Mouse (Mus musculus) lung, embryonic 14.5 days (tissue): ENCODE data around the gene Zfp37. TPM values are rescaled to one million over a fixed set of nuclear protein-coding genes. Genes with fewer than 3 reads are reported as not detected.
"Not testable (repeated sequence)": the region's sequence is repeated elsewhere in the genome, so short reads cannot be mapped to it uniquely, and the experiment has no call there.

Experiments used
- ATAC-seq: fragments of 200-750 bp; cut with Nextera tagmentation; 2 replicates; pipeline ENCODE4 v1.8.0; 2017; ENCODE audit warnings: mild to moderate bottlenecking, moderate TSS enrichment, moderate library complexity; ENCODE audit not compliant: insufficient read depth
- DNase-seq: peaks from one replicate; pipeline ENCODE4 v3.0.0-alpha.2; 2015
- H3K27ac ChIP-seq: fragments of 300-500 bp; sonication (generic); 2 replicates; pipeline ENCODE4 v1.5.1; 2014; ENCODE audit warnings: low read depth, mild to moderate bottlenecking, moderate library complexity
- H3K27me3 ChIP-seq: fragments of 300-500 bp; sonication (generic); 2 replicates; pipeline ENCODE4 v1.6.1; 2014; ENCODE audit warnings: low read length, control low read depth; ENCODE audit not compliant: insufficient read depth
- H3K36me3 ChIP-seq: fragments of 300-500 bp; sonication (generic); 2 replicates; pipeline ENCODE4 v1.6.1; 2014; ENCODE audit warnings: control low read depth; ENCODE audit not compliant: insufficient read depth
- H3K4me1 ChIP-seq: fragments of 300-500 bp; sonication (generic); 2 replicates; pipeline ENCODE4 v1.6.1; 2014; ENCODE audit warnings: antibody characterized with exemption, control low read depth; ENCODE audit not compliant: insufficient read depth
- H3K4me2 ChIP-seq: fragments of 300-500 bp; sonication (generic); 2 replicates; pipeline ENCODE4 v1.6.1; 2014; ENCODE audit warnings: mild to moderate bottlenecking
- H3K4me3 ChIP-seq: fragments of 300-500 bp; sonication (generic); 2 replicates; pipeline ENCODE4 v1.5.1; 2014; ENCODE audit warnings: low read depth, low read length
- H3K9ac ChIP-seq: fragments of 300-500 bp; sonication (generic); 2 replicates; pipeline ENCODE4 v1.6.1; 2014
- H3K9me3 ChIP-seq: fragments of 300-500 bp; sonication (generic); 2 replicates; pipeline ENCODE4 v1.6.1; 2016; ENCODE audit warnings: low read depth, low read length, control low read depth
- CTCF ChIP-seq: IDR thresholded peaks from 2 replicates; pipeline ENCODE4 v1.5.1; 2016; ENCODE audit warnings: antibody characterized with exemption, low read depth
- WGBS: fragments of 180-500 bp; shearing (Covaris S2); extraction: QIAGEN DNeasy Blood & Tissue Kit; methylation state at CpG from one replicate; pipeline ENCODE4 v1.1.7; 2014; 5-methylcytosine and 5-hydroxymethylcytosine counted together
- polyA plus RNA-seq: library from polyadenylated mRNA; unstranded; fragments of >200 nt; fragmentation: Nextera tagmentation; extraction: Ambion mirVana; gene quantifications from 2 replicates; pipeline ENCODE4 v1.2.1, GENCODE M21; 2014

The Zfp37 gene
- polyA plus RNA-seq, 1 experiment from 2014 or later = 13.3 TPM

GRCm38 (mm10) chr4:62174471-62174870 is 56.4 kb downstream of the Zfp37 start:
- Histone ChIP-seq H3K4me3 (no peak overlapping the region), H3K36me3 (no peaks in the 10 kb centered on the region), H3K9ac (no peak overlapping the region), H3K4me2 (no peak overlapping the region), H3K27me3 (no peaks in the 10 kb centered on the region), H3K27ac (no peak overlapping the region), H3K9me3 (no peaks in the 10 kb centered on the region), H3K4me1 (no peaks in the 10 kb centered on the region)
- 76% methylated on average over 4 of the region's 4 CpGs for WGBS
- ATAC-seq (no peak), DNase-seq (no peak)
- no peak for TF ChIP-seq CTCF

DNA sequence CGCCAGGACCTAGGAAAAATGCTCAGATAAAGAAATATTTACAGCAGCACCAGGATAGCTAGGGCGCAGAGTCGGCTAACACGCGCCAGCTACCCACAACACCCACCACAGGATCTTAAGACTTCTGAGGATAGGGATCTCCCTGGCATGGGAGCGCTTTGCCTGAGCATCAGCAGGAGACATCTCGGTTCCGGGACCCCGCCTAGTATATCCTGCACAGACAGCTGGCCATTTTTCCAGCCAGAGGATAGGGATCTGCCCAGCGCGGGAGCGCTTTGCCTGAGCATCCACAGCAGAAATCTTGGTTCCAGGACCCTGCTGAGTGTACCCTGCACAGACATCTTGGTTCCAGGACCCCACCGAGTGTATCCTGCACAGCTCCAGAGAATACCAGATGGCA is 63.2 kb downstream of the Zfp37 start:
- not testable (repeated sequence) for H3K9me3 ChIP-seq, ATAC-seq, H3K36me3 ChIP-seq, DNase-seq, H3K4me3 ChIP-seq, H3K27ac ChIP-seq, H3K4me1 ChIP-seq, H3K27me3 ChIP-seq, H3K9ac ChIP-seq, H3K4me2 ChIP-seq
- 89% methylated on average over 13 of the region's 13 CpGs for WGBS

DNA sequence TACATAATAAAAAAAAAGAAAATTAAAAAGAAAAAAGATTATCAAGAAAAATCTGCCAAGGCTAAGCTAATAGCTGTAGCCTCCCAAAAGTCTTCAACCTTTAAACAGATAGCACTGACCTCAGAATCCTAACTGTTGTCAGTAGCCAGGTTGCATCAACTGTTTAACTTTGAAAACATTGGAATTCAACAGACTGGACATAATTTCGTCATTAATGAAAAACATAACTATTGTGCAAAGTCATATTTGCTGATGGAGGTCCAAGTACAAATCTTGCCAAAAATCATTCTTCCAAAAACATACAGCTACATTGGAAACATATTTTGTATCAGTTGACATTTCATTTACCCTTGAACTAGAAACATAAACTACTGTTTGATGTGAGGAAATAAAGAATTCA is 72.4 kb downstream of the Zfp37 start:
- no peaks in the 10 kb centered on the region for H3K4me1 ChIP-seq
- no peaks in the 10 kb centered on the region for H3K27me3 ChIP-seq
- 77% methylated on average over 1 of the region's 1 CpGs for WGBS
- TF ChIP-seq CTCF = no peak
- DNase-seq = no peak
- no peak overlapping the region for H3K9ac ChIP-seq
- H3K4me2 ChIP-seq = no peak overlapping the region
- H3K36me3 ChIP-seq = no peaks in the 10 kb centered on the region
- ATAC-seq = no peak
- H3K27ac ChIP-seq = no peak overlapping the region
- no peak overlapping the region for H3K4me3 ChIP-seq
- H3K9me3 ChIP-seq = no peaks in the 10 kb centered on the region

GRCm38 (mm10) chr4:62150811-62151210 is 80.0 kb downstream of the Zfp37 start, which contains the start of gene Mup21:
Mup21 (minus strand) TSS chr4:62150863.
- no peaks in the 10 kb centered on the region for H3K27me3 ChIP-seq
- DNase-seq = no peak
- no peak within 1 kb of the TSS for H3K4me3 ChIP-seq
- H3K4me2 ChIP-seq = no peak within 1 kb of the TSS
- H3K9ac ChIP-seq = no peak within 1 kb of the TSS
- H3K36me3 ChIP-seq = no peaks in the 10 kb centered on the region
- no peak for TF ChIP-seq CTCF
- WGBS = 69% methylated on average over 2 of the region's 2 CpGs
- H3K27ac ChIP-seq = no peak within 1 kb of the TSS
- H3K4me1 ChIP-seq = no peaks in the 10 kb centered on the region
- no peaks in the 10 kb centered on the region for H3K9me3 ChIP-seq
- ATAC-seq = no peak

Other genes with a start within 250 kb of the Zfp37 start
- gene Mup20, start 176.9 kb downstream of the Zfp37 start, polyA plus RNA-seq = not detected in 2 replicates
- gene Mup3, start 143.7 kb downstream of the Zfp37 start, polyA plus RNA-seq = not detected in 2 replicates
- not detected in 2 replicates for gene Mup21, start 80.2 kb downstream of the Zfp37 start, polyA plus RNA-seq
- 13.6 and 14.7 TPM in 2 replicates for gene Slc31a2, start 31.5 kb upstream of the Zfp37 start, polyA plus RNA-seq
- gene Fkbp15, start 129.5 kb upstream of the Zfp37 start, polyA plus RNA-seq = 24.6 and 26.6 TPM in 2 replicates
- gene Slc31a1, start 129.7 kb upstream of the Zfp37 start, polyA plus RNA-seq = 44.4 and 50.8 TPM in 2 replicates
- 175 and 180 TPM in 2 replicates for gene Cdc26, start 177.6 kb upstream of the Zfp37 start, polyA plus RNA-seq
- gene Prpf4, start 177.8 kb upstream of the Zfp37 start, polyA plus RNA-seq = 29.3 and 32.9 TPM in 2 replicates
- gene Rnf183, start 204.2 kb upstream of the Zfp37 start, polyA plus RNA-seq = not detected in 2 replicates
- gene Wdr31, start 239.8 kb upstream of the Zfp37 start, polyA plus RNA-seq = 9.5 and 11.3 TPM in 2 replicates
- 30.5 and 31.0 TPM in 2 replicates for gene Bspry, start 249.0 kb upstream of the Zfp37 start, polyA plus RNA-seq